Mouse (Mus musculus) CD4-positive, CD25-positive, alpha-beta regulatory T cell, adult 9 weeks (primary cell): ENCODE measurements around the gene Sos1. TPM values are rescaled to one million over a fixed set of nuclear protein-coding genes. Genes with fewer than 3 reads are reported as not detected.

ENCODE experiments used
- polyA plus RNA-seq: library from polyadenylated mRNA; unstranded; fragments of 100-300 nt; shearing (Covaris generic); gene quantifications from one replicate; pipeline ENCODE4 v1.2.1, GENCODE M21; 2017

Gene Sos1
- polyA plus RNA-seq = 2.9 TPM

DNA sequence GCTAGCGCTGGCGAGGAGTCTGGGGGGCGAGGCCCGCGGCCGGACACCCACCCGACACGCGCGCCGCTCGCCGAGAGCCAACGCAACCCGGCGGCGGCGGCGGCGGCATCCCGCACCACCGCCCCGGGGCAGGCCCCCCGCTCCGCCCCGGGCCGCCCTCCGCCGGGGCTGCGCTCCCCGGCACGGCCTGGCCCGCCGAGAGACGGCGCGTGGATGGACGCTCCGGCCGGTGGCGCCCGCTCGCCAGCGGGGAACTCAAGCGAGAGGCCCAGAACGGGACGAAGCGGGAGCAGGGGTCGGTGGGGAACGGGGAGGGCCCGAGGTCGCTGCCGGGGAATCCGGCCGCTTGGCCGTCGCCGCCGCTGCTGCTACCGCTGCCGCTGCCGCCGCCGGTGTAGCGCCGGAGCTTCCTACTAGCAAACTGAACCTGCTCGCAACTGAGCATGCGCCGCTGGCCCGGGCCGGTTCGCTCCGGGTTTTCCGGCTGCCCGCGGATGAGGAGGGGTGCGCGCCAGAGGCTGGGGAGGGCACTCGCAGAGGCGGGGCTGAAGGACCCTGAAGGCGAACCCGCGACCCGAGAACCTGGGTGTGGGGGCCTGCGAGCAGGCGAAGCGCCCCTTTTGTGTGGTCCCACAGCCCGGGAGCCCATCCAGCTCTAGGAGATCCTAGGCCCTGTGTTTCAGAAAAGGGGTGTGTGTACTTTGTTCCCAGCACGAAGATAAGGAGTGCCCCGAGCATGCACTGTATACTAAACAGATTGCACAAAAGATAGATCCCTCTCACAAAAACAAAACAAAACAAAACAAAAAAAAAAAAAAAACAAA lies at the start of gene Sos1:
Gene Sos1 (minus strand): TSS at position 423 of the 824 bp plus-strand sequence.

DNA sequence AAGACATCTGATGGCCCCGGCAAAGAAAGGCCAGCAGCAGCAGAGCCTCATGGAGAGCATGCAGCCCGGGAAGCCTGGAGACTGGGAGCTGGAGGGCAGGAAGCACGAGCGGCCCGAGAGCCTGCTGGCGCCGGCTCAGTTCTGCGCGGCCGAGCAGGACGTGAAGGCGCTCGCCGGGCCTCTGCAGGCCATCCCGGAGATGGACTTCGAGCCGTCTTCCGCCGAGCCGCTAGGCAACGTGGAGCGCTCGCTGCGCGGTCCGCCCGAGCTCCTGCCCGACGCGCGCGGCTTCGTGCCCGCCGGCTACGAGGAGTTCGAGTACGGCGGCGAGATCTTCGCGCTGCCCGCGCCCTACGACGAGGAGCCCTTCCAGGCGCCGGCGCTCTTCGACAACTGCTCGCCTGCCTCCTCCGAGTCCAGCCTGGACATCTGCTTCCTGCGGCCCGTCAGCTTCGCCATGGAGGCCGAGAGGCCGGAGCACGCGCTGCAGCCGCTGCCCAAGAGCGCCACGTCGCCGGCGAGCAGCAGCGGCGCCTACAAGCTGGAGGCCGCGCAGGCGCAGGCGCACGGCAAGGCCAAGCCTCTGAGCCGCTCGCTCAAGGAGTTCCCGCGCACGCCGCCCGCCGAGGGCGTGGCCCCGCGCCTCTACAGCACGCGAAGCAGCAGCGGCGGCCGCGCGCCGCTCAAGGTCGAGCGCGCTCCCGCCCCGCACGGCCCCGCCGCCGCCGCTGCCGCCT lies 107.1 kb downstream of the Sos1 start, which contains the start of gene Gm10190:
Gene Gm10190 (minus strand): TSS at position 553 of the 737 bp plus-strand sequence.

Other genes starting within 250 kb of the Sos1 start
- 5.0 TPM for gene Morn2, start 190.2 kb downstream of the Sos1 start, polyA plus RNA-seq
- 33.5 TPM for gene Dhx57, start 190.0 kb downstream of the Sos1 start, polyA plus RNA-seq
- not detected for gene Arhgef33, start 173.0 kb downstream of the Sos1 start, polyA plus RNA-seq
- not detected for gene Gm10190, start 106.9 kb downstream of the Sos1 start, polyA plus RNA-seq
- 1.1 TPM for gene Cdkl4, start 97.4 kb upstream of the Sos1 start, polyA plus RNA-seq
- 2.6 TPM for gene Map4k3, start 248.0 kb upstream of the Sos1 start, polyA plus RNA-seq